Mouse (Mus musculus): ENCODE measurements around the gene Gm39566. TPM values are rescaled to one million over a fixed set of nuclear protein-coding genes. Genes with fewer than 3 reads are reported as not detected.
A peak's percentile ranks its signal among the peaks of the same experiment; 100 is the strongest.

The Gm39566 gene
- polyA plus RNA-seq, 1 experiment from 2014 or later, result not detected

DNA sequence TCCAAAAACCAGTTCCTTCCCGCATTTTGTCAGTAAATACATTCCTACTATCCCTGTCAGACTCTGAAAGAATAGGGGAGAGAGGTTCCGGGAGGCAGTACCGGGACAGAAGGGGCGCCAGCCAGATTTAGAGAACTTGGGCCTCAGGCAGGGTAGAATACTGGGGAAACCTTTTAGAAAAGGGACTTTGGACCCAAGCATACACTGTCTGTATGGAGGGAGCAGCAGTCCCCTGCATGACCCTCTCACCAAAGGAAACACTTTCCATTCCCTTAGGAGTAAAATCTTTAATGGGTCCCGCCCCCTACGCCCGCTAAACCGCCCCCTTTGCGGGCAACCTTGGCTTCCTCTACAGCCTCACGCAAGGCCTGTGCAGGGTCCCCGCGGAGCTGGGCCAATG, 11.8 kb downstream of the Gm39566 start:
- no peaks in the 10 kb centered on the region for H3K9me3 ChIP-seq
- H3K9ac ChIP-seq, result peak overlapping the region; percentile 79
- peaks cover 63% of the 10 kb centered on the region for H3K4me1 ChIP-seq
- 1% methylated on average over 12 of the region's 12 CpGs for WGBS
- peaks cover 93% of the 10 kb centered on the region for H3K27me3 ChIP-seq
- peak overlapping the region; percentile 57 for H3K4me3 ChIP-seq
- H3K36me3 ChIP-seq, result no peaks in the 10 kb centered on the region
- H3K4me2 ChIP-seq (replicated peaks), result peak overlapping the region; percentile 92
- H3K27ac ChIP-seq, result 0 out of 2 replicates have a peak overlapping the region, but pooled peaks have one; percentile 3
- no peak for ATAC-seq (ENCODE audit: low FRiP score, low read depth)

DNA sequence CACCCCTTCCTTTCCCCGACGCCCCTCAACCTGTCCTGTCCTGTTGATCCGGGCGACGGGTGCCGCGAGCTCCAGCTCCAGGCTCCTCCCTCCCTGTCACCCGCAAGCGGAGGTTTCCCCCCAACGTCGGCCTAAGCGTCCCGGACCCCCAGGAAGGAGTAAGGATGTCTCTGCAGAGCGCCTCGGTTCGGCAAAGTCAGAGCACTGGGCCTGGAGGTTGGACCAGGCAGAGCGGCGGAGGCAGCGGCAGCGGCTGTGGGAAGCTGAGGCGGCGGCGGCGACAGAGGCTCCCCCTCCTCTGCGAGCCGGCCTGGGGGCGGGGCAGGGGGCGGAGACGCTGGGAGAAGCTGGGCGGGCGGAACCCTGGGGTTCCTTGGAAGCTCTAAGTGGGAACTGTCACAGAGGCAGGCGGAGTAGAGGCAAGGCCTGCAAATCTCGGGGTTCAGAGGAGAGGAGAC, 12.4 kb downstream of the Gm39566 start:
- Histone ChIP-seq H3K27me3 (peaks cover 94% of the 10 kb centered on the region), H3K27ac (0 out of 2 replicates have a peak overlapping the region, but pooled peaks have one; percentile 17), H3K36me3 (no peaks in the 10 kb centered on the region), H3K4me3 (peak overlapping the region; percentile 57), H3K9me3 (no peaks in the 10 kb centered on the region), H3K9ac (peak overlapping the region; percentile 79), H3K4me1 (peaks cover 63% of the 10 kb centered on the region), H3K4me2 (replicated peaks) (peak overlapping the region; percentile 92)
- ATAC-seq (ENCODE audit: low FRiP score, low read depth), result 0 out of 2 replicates have a peak, but pooled peaks have one; percentile 33
- under 1% methylated on average over 32 of the region's 33 CpGs for WGBS

- peak within 1 kb of the TSS; percentile 57 for H3K4me3 ChIP-seq
- H3K36me3 ChIP-seq, result no peaks in the 10 kb centered on the region
- 1% methylated on average over 33 of the region's 33 CpGs for WGBS
- H3K4me2 ChIP-seq (replicated peaks), result peak within 1 kb of the TSS; percentile 92
- H3K4me1 ChIP-seq, result peaks cover 63% of the 10 kb centered on the region
- H3K27me3 ChIP-seq, result peaks cover 93% of the 10 kb centered on the region
- no peak for ATAC-seq (ENCODE audit: low FRiP score, low read depth)
- H3K9ac ChIP-seq, result peak within 1 kb of the TSS; percentile 79
- H3K27ac ChIP-seq, result peak within 1 kb of the TSS; percentile 61; the same call in 1 of the 2 replicates
- no peaks in the 10 kb centered on the region for H3K9me3 ChIP-seq
Observed at GRCm38 (mm10) chr11:69801379-69801977, 13.6 kb downstream of the Gm39566 start, which contains the start of gene Fgf11. Gene Fgf11, minus strand, starts transcription at chr11:69801857.

- H3K27me3 ChIP-seq, result peaks cover 93% of the 10 kb centered on the region
- H3K27ac ChIP-seq, result peak overlapping the region; percentile 61; the same call in 1 of the 2 replicates
- WGBS, result 1% methylated on average over 36 of the region's 36 CpGs
- H3K36me3 ChIP-seq, result no peaks in the 10 kb centered on the region
- H3K4me2 ChIP-seq (replicated peaks), result peak overlapping the region; percentile 92
- peak overlapping the region; percentile 57 for H3K4me3 ChIP-seq
- peaks cover 70% of the 10 kb centered on the region for H3K4me1 ChIP-seq
- peak; percentile 64 for ATAC-seq (ENCODE audit: low FRiP score, low read depth)
- H3K9ac ChIP-seq, result peak overlapping the region; percentile 79
- no peaks in the 10 kb centered on the region for H3K9me3 ChIP-seq
Observed at GRCm38 (mm10) chr11:69800392-69801197, 14.5 kb downstream of the Gm39566 start.

GRCm38 (mm10) chr11:69800138-69800391, 15.0 kb downstream of the Gm39566 start:
- H3K9me3 ChIP-seq, result no peaks in the 10 kb centered on the region
- no peaks in the 10 kb centered on the region for H3K36me3 ChIP-seq
- peak overlapping the region; percentile 79 for H3K9ac ChIP-seq
- peak overlapping the region; percentile 57 for H3K4me3 ChIP-seq
- under 1% methylated on average over 11 of the region's 11 CpGs for WGBS
- ATAC-seq (ENCODE audit: low FRiP score, low read depth), result no peak
- peak overlapping the region; percentile 92 for H3K4me2 ChIP-seq (replicated peaks)
- H3K27me3 ChIP-seq, result peaks cover 91% of the 10 kb centered on the region
- H3K4me1 ChIP-seq, result peaks cover 73% of the 10 kb centered on the region
- H3K27ac ChIP-seq, result peak overlapping the region; percentile 61; the same call in 1 of the 2 replicates

- peaks cover 69% of the 10 kb centered on the region for H3K4me1 ChIP-seq
- no peak overlapping the region for H3K27ac ChIP-seq
- WGBS, result 28% methylated on average over 12 of the region's 12 CpGs
Observed at GRCm38 (mm10) chr11:69799394-69800137, 15.5 kb downstream of the Gm39566 start.

DNA sequence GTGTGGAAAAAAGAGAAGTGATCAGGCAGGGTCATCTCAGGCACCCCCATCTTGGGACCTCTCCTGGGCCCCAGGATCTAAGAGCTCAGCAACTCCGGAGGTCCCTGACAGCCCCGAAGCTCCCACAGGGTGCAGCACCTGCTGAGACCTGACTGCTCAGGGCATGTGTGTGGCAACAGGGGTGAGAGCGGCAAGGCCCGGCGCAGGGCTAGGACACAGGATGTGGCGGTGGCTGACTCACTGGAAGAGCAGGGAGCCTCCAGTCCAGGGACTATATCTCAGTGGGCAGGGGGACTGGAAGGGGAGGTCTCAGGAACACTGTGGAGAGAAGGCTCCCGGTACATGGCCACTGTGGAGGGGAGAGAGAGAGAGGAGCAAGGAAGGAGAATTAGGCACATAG, 17.2 kb downstream of the Gm39566 start:
- Histone ChIP-seq H3K4me2 (replicated peaks) (no peak overlapping the region), H3K9ac (no peak overlapping the region), H3K27ac (no peak overlapping the region), H3K4me1 (peaks cover 52% of the 10 kb centered on the region), H3K4me3 (no peak overlapping the region), H3K9me3 (no peaks in the 10 kb centered on the region), H3K27me3 (peaks cover 88% of the 10 kb centered on the region), H3K36me3 (no peaks in the 10 kb centered on the region)
- WGBS, result 62% methylated on average over 7 of the region's 7 CpGs
- ATAC-seq (ENCODE audit: low FRiP score, low read depth), result no peak

More at GRCm38 (mm10) chr11:69799394-69800137, 15.5 kb downstream of the Gm39566 start:
- Histone ChIP-seq H3K4me3 (peak overlapping the region; percentile 57), H3K4me2 (replicated peaks) (peak overlapping the region; percentile 92), H3K9ac (0 out of 2 replicates have a peak overlapping the region, but pooled peaks have one; percentile 25), H3K9me3 (no peaks in the 10 kb centered on the region), H3K27me3 (peaks cover 91% of the 10 kb centered on the region), H3K36me3 (no peaks in the 10 kb centered on the region)
- ATAC-seq (ENCODE audit: low FRiP score, low read depth), result no peak

- H3K9ac ChIP-seq, result peak overlapping the region; percentile 66
- H3K4me1 ChIP-seq, result peaks cover 33% of the 10 kb centered on the region
- peak overlapping the region; percentile 90 for H3K4me2 ChIP-seq (replicated peaks)
- H3K27me3 ChIP-seq, result peaks cover 70% of the 10 kb centered on the region
- WGBS, result under 1% methylated on average over 13 of the region's 13 CpGs
- no peaks in the 10 kb centered on the region for H3K9me3 ChIP-seq
- ATAC-seq (ENCODE audit: low FRiP score, low read depth), result no peak
- H3K36me3 ChIP-seq, result no peaks in the 10 kb centered on the region
- peak overlapping the region; percentile 54 for H3K4me3 ChIP-seq
- H3K27ac ChIP-seq, result 0 out of 2 replicates have a peak overlapping the region, but pooled peaks have one; percentile 56
Observed at GRCm38 (mm10) chr11:69795983-69796435, 19.1 kb downstream of the Gm39566 start.

DNA sequence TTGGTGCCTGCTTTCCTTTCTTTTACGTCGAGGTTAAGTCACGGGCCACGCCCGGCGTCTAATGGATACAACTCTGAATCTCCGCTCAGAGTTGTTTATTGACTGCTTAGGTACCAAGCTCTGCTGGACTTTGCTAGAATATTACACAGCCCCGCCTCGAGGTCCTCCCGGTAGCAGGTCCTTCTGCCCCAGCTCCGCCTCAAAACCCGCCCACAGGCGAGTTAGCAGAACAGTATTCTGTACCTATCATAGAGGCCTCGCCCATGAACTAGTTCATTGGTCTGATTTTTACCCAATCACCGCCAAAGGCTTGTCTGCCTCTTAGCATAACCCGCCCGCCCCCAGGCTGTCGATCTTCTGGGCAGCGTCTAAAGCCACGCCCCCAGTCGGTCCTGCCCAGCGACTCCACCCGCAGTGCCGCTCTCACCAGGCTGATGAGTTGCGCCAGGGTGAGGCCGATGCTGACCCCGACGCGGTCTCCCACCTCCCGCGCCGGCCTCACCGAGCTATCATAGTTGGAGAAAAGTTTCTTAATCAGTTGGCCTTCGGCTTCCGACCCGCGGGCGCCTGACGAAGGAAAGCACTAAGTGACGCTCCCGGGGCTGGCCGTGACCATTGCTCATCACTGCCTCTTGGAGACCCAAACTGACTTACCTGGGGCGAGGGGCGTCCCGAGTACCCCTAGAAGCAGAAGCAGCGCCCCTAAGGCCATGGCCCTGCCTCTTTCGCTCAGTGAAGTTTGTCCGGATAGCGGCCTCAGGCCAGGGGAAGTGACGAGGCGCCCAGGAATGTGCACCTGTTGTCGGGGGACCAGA, 19.7 kb downstream of the Gm39566 start, which contains the start of gene Chrnb1:
Chrnb1 (minus strand) TSS at position 776 of the 815 bp plus-strand sequence.
- H3K4me2 ChIP-seq (replicated peaks), result peak within 1 kb of the TSS; percentile 90
- H3K9me3 ChIP-seq, result no peaks in the 10 kb centered on the region
- peak; percentile 97 for ATAC-seq (ENCODE audit: low FRiP score, low read depth)
- peak within 1 kb of the TSS; percentile 66 for H3K9ac ChIP-seq
- 2% methylated on average over 52 of the region's 52 CpGs for WGBS
- H3K27me3 ChIP-seq, result peaks cover 69% of the 10 kb centered on the region
- peak within 1 kb of the TSS; percentile 54 for H3K4me3 ChIP-seq
- H3K4me1 ChIP-seq, result peaks cover 27% of the 10 kb centered on the region
- H3K27ac ChIP-seq, result peak within 1 kb of the TSS; percentile 56; the same call in 1 of the 2 replicates
- H3K36me3 ChIP-seq, result no peaks in the 10 kb centered on the region

DNA sequence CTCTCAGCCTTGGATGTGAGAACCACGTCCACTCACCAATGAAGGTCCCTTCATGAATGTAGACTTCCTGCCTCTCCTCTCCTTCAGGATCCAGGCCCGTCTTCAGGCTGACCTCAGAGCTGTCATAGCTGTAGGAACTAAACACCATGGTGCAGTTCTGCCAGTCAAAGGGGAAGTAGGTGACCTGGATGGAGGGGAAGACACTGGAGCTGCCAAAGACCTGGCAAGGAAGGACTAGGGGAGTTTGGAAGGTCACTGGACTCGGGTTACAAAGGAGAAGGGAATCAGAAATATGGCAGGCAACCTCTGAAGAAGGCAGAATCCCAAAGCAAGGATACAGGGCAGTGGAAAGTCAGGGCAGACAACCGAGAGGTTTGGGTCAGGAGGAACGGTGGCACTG, 21.7 kb downstream of the Gm39566 start:
- H3K27ac ChIP-seq, result no peak overlapping the region
- peaks cover 49% of the 10 kb centered on the region for H3K27me3 ChIP-seq
- no peak overlapping the region for H3K4me2 ChIP-seq (replicated peaks)
- 58% methylated on average over 5 of the region's 5 CpGs for WGBS
- H3K9ac ChIP-seq, result no peak overlapping the region
- no peaks in the 10 kb centered on the region for H3K36me3 ChIP-seq
- no peak overlapping the region for H3K4me3 ChIP-seq
- no peak for ATAC-seq (ENCODE audit: low FRiP score, low read depth)
- H3K9me3 ChIP-seq, result no peaks in the 10 kb centered on the region
- H3K4me1 ChIP-seq, result peaks cover 11% of the 10 kb centered on the region

GRCm38 (mm10) chr11:69791420-69791819, 23.7 kb downstream of the Gm39566 start:
- no peak overlapping the region for H3K27ac ChIP-seq
- peaks cover 11% of the 10 kb centered on the region for H3K4me1 ChIP-seq
- 72% methylated on average over 5 of the region's 5 CpGs for whole genome bisulfite sequencing
- H3K36me3 ChIP-seq, result no peaks in the 10 kb centered on the region
- no peak overlapping the region for H3K4me3 ChIP-seq
- no peak overlapping the region for H3K4me2 ChIP-seq (replicated peaks)
- H3K27me3 ChIP-seq, result peaks cover 30% of the 10 kb centered on the region
- no peak overlapping the region for H3K9ac ChIP-seq
- ATAC-seq (ENCODE audit: low FRiP score, low read depth), result no peak
- no peaks in the 10 kb centered on the region for H3K9me3 ChIP-seq
